Mouse (Mus musculus) erythroblast, embryonic 14.5 days (primary cell): Measurements from ENCODE around the gene Plekha8.

ENCODE experiments used
- GATA1 ChIP-seq: IDR thresholded peaks from 2 replicates; pipeline ENCODE4 v1.6.1; 2012; ENCODE audit warnings: low read length, inconsistent platforms, mixed read lengths
- TAL1 ChIP-seq: IDR thresholded peaks from 3 replicates; pipeline ENCODE4 v1.6.1; 2012; ENCODE audit warnings: low read length, inconsistent platforms, mixed read lengths

DNA sequence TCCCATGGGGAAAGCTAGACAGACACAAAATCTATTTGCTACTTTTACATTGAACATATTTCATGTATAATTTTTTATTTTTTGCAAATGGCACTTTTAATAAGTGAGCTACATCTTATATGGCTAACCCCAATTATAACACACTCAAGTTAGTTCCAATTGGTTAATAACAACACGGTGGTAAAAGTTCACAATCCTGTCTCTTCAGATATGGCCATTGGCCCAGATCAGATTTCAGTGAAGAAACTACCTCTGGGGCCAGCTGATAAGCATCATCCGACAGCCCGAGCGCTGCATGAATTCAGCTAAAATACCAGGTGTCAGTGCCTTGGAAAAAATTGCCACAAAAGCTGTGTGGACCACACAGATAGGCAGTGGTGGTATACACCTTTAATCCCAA, 7.2 kb upstream of the Plekha8 start:
- no peak for TF ChIP-seq GATA1
- TF ChIP-seq TAL1, result no peak
